Mouse (Mus musculus): ENCODE measurements around the gene Hes2. TPM values are rescaled to one million over a fixed set of nuclear protein-coding genes. Genes with fewer than 3 reads are reported as not detected.

The Hes2 gene
- total RNA-seq, 2 experiments from 2014 or later = not detected

DNA sequence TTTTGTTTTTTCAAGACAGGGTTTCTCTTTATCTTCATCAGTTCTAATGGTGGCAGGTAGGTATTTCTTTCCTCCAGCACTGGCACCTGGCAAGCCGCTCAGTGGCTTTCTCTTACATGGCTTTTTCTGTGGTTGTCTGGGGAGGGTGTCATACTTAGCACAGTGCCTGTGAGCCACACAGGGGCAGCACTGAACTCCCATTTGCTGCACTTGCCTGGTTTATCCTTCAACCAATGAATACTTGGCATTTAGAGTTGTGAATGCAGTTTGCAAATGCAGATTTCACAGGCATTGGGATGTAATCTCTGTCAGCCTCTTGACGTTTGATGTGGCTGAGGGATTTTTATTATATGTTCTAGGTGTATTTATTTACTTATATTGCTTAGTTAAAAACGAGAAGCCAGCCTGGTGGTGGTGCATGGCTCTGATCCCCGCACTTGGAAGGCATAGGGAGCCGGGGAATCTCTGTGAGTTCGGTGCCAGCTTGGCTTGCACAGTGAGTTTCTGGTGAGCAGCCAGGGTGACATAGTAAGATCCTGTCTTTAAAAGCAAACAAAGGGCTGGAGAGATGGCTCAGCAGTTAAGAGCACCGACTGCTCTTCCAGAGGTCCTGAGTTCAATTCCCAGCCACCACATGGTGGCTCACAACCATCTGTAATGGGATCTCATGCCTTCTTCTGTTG is 25.8 kb downstream of the Hes2 start:
- no peak for DNase-seq (ENCODE audit: low spot score in 2 of 2)

DNA sequence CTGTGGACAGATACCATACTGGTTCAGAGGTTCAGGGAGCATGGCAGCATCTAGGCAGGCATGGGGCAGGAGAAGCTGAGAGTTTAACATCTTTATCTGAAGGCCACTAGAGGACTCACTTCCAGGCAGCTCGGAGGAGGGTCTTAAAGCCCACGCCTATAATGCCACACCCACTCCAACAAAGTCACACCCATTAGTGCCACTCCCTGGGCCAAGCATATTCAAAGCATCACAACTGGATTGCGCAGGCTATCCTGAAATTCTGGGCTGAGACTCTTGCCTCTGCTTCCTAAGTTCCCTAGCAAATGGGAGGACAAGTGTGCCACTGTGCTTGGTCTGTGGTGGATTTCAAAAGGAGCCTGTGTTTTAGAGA is 26.5 kb downstream of the Hes2 start:
- no peak for DNase-seq (ENCODE audit: low spot score in 2 of 2)

DNA sequence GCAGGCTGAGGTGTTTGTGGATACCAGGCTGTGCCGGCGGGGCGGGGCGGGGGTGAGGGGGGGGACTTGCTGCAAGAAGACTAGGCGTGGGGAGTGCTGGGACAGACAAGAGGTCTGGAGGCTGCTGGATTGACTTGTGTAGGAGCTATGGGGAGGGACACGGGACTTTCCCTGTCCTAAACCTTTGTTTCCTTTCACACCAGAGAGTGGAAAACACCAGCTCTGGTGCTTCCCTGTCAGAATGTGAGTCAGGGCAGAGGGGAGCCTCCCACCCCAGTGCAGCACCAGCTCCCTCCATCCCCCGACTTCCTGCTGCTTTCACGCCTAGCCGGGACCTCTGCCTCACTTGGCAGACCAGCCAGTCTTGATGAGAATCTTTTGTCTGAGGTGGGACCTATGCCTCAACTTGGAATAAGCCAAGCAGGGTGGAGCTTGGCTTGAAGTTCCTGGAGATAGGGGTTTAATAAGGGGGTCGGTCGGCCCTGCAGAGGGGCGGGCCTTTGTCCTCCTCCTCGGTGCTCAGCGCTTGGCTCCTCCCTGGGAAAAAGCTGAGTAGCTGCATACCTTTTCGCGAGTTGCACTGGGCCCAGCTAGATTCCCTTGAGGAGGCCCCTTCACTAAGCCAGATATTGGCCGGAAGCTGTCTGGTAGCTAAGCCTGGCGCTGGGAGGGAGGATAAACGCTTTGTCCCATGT is 27.0 kb downstream of the Hes2 start:
- no peak for DNase-seq (ENCODE audit: low spot score in 2 of 2)

DNA sequence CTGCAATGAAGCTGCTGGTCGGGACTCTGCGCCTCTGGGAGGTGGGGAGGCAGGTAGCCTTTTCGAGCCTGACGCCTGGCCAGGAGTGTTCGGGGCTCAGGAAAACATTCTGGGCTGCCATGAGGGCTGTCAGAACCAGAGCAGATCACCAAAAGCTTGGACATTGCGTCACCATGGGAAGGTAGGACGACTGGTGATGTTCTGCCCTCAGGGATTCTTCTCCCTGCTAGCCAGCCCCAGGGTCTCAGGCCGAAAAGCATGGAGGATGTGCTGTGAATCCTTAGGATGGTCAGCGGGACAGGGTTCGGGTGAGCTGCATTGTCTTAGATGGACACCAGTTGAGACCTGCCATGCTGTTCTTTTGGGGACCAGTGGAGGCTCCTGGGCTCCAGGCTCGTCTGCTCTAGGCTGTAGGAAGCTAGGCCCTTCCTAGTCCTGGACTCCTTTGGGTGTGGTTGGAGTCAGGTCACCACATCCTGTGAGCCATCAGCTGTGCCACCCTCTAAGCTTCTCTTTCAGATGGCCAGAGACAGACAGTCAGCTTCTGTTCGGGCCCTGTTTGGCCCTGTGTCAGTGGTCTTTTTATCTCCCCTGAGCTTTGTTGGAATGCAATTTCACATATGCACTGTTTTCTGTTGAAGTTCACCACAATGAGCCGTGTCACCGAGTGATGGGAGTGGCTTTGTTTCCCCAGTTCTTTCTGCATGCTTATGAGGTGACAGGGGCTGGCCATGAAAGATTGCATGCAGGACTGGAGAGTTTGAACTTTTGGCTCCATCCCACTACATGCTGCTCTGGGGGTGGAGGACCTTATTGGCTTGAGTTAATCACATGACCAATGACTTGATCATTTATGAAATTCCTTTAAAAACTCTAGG is 27.8 kb downstream of the Hes2 start:
- DNase-seq (ENCODE audit: low spot score in 2 of 2) = no peak

DNA sequence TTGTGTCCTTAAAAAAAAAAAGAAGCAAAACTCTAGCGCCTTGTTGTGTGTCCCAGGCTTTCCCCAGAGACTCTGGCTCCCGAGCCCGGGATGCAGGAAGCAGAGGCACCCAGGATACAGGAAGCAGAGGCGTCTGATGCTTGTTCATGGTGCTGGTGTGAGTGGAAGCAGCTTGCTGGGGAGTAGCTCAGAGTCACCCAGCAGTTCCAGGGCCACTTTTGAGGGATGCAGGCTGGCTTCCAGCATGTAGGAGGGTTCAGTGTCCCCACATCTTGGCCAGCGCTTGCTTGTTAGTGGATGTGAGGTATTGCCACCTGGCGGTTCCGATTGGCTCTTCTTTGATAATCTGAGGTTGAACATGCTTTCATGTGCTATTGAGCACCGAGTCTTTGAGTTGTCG is 28.5 kb downstream of the Hes2 start:
- DNase-seq (ENCODE audit: low spot score in 2 of 2) = no peak

DNA sequence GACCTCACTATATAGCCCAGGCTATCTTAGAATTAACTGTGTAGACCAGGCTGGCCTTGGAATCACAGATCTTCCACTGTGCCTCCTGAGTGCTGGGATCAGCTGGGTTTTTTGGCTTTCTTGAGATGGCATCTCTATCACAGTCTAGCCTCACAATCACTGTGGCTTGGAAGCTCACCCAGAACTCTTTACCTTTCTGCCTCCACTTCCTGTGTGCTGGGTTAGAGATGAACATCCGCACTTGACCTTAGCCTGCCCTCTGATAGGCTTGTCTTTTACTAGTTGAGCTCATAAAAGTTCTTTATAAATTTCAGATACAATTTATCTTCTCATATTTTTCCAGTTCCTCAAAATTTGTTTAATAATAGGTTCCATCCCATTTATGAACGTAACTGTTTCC is 30.0 kb downstream of the Hes2 start:
- DNase-seq (ENCODE audit: low spot score in 2 of 2) = no peak

DNA sequence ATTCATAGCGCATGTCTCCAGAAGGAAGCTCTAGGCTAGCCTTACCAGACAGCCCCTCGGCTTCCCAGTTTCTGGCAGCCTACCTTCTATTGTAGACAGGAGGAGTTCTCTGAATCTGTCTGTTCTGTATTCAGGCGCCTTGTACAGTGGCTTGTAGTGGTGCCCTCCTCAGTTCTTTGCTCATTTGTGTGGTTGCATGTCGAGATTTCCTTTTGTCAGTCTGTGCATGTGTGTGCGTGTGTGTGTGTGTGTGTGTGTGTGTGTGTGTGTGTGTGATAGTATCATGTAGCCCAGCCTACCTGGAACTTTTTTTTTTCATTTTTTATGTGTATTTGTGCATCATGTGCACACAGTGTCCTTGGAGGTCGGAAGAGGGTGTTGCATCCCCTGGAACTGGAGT is 30.4 kb downstream of the Hes2 start:
- no peak for DNase-seq (ENCODE audit: low spot score in 2 of 2)

DNA sequence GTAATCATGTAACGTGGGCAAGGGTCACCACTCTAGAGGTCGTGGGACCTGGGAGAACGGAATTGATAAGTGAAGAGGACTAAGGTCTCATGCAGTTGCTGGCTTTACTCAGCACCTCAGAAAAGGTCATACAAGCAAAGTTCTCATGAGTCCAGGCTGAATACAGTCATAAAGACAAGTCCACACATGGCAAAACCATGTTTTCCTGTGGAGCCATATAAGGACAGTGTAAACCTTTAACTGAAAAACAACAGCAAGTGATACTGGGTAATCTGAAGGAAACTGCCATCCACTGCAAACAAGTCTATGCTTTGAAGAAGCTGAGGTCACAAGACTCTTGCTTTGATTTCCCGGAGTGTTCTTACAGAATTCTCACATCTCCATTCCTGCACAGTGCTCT is 31.0 kb downstream of the Hes2 start:
- no peak for DNase-seq (ENCODE audit: low spot score in 2 of 2)

DNA sequence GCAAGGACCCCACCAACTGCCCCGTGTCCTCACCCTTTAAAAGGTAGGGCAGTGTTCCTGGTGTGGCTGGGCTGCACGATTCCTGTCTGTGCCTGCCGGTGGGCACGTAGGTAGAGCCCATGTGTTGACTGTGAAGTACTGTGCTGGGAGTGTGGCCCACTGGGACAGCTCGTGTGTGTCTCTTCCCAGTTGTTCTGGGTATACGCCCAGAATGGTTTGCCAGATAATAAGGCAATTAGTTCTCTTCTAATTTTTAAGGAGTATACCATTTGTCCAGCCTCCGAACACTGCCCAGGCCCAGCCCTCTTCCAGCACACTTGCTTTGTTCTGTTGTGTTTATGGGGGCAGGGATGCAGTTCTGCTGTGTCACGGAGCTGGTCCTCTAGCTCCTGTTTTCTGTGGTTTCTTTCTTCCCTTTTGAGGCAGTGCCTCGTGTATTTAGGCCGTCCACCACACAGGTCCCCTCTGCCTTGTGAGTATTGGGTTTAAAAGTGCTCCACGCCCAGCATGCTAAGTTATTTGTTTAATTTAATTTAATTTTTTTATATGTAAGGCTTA is 31.5 kb downstream of the Hes2 start:
- no peak for DNase-seq (ENCODE audit: low spot score in 2 of 2)

DNA sequence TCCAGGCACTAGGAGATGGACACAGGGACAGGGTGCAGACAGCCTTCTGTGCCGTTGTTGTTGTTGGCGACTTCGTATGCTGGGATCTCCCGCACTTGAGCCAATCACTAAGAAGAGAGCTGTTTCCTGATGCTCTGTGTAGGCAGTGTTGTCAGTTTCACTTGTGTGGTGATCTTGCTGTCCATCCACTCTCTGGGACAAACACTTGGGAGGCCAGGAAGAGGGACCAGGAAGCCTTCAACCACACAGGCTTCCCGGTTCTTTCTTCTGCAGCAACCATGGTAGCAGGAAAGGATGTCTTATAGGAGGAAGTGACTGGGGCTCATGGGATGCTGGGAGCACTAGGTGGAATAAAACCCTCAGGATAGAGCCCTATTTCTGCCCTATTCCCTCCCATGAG is 32.0 kb downstream of the Hes2 start:
- no peak for DNase-seq (ENCODE audit: low spot score in 2 of 2)

DNA sequence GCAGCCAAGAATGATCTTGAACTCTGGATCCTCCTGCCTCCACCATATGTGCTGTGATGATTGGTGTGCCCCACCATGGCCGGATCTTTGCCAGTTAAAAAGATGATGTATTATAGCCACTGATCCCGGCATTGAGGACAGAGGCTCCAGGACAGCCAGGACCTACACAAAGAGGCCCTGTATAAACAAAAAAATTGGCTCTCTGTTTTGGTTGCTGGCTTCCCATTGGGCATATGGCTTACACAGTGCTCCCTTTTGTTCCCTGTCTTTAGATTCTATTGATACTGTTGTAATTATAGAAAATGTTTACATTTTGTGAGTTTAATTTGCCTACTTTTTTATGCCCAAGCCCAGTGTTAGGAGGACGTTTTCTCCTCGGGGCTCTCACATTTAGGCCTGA is 33.9 kb downstream of the Hes2 start:
- no peak for DNase-seq (ENCODE audit: low spot score in 2 of 2)

DNA sequence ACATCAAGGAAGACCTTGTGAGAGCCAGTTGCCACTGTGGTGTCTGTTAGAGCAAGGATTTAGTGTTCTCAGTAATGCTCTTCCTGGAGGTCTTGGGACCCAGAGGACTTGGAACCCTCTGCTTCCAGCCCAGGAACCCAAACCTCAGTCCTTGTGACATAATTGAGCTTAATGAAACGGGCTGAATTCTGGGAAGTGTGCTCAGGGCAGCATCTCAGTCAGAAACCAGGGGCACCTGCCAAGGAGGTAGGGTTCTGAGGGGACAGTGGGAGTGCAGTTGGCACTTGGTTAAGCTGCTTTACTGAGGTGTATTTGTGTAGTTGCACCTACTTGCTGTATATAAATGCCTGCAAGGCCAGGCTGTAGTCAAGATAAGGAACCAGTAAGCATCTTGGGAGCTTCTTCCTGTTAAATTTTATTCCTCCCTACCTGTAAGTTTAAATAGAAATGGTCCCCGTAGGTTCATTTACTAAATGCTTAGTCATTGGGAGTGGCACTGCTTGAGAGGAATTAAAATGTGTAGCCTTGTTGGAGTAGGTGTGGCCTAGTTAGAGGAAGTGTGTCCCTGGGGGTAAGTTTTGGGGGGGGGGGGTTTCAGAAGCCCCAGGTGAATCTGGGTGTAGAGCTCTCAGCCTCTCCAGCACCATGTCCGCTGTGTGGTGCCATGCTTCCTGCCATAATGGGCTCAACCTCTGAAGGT is 36.0 kb downstream of the Hes2 start:
- DNase-seq (ENCODE audit: low spot score in 2 of 2) = no peak

DNA sequence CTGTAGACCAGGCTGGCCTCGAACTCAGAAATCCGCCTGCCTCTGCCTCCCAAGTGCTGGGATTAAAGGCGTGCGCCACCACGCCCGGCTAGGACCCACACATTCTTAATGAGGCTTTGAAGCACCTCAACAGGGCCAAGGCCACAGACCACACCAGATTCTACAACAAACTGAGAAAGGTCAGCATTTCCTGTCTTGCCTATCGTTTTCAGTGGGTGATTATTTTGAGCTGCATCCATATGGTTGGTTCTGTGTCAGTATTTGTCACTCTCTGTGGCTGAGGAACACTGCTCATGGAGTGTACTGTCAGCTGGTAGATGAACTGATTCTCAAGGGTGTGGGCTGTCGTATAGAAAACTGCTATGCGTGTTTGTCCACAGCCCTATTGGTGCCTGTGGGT is 37.6 kb downstream of the Hes2 start:
- no peak for DNase-seq (ENCODE audit: low spot score in 2 of 2)

DNA sequence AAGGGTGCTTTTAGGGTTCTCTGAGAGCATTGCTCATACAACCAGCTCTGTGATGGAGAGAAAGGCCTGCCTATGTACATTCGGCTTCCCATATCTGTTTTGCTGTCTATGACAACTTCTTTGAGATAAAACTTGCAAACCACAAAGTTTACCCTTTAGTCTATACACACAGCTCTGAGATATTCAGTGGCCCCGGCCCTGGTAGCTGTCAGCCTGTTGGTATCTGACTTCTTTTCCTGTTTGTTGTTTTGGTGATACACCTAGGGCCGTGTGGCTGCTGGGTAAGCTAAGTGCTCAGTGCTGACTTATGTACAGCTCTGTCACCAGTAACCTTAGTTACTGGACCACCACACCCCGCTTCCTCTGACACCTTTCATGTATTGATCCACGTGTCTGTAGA is 38.9 kb downstream of the Hes2 start:
- DNase-seq (ENCODE audit: low spot score in 2 of 2) = no peak

DNA sequence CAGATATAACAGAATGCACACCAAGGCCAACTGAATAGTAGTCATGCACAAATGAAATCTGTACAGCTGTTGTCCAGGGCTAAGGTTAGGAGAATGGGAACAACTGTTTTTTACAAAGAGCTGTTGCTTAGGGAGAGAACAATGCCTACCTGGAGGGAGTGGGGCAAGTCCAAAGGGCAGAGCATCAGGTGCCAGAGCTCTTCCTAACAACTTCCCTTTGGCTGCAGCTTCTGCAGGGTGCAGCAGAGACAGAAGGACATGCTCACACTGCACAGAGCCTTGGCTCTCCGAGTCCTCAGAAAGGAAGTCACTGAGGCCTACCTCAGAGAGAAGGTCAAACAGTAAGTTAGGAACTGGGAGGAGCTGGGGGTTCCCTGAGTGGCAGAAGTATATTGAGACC is 41.0 kb downstream of the Hes2 start:
- no peak for DNase-seq (ENCODE audit: low spot score in 2 of 2)

DNA sequence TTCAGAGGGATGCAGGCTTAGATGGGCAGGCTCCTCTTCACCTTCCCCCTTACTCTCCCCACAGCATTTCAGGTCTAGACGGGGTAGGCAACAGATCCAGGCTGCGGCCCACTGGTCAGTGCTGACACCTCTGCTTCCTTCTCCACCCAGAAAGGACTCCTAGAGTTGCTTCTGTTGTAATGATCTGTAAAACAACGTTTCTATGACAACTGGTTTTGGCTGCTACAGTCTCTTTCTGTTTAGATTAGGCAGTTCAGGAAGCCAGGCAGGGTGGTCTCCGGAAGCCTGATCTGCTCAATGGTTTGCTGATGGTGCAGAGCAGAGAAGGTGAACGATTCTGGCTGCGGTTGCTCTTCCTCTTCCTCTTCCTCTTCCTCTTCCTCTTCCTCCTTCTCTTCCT is 42.8 kb downstream of the Hes2 start:
- no peak for DNase-seq (ENCODE audit: low spot score in 2 of 2)

DNA sequence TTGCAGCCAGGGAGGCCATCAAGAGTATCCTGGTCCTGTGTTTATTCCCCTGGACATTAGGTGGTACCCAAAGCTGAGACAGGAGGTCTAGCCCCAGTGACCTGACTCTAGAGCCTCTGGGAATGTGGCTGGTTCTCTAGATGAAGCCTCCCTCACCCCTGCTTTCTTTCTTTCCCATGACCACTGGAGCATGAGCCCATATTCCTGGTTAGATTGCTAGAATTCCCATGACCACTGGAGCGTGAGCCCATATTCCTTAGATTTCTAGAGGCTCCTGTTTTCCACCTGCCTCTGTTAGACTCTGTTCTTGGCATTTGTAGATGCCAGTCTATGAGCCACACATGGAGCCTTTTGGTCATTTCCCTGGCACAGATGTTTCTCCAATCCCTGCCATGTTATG is 43.8 kb downstream of the Hes2 start:
- no peak for DNase-seq (ENCODE audit: low spot score in 2 of 2)

DNA sequence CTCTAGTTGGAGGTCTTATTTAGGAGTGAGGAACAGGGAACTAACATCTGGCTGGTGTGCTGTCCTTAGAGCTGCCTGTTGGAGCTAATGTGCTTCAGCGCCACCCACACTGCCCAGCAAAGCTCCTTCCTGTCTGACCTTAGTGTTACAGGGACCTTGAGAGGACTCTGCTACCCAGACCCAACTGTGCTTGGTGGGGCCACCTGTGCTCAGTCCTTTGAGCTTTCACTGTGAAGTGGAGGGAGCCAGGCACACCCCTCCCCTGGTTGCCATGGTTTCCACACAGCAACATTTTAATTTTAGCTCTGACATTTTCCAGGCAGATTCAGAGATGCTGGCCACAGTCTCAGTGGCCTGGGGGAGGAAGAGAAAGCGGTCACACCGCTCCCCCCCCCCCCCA is 44.2 kb downstream of the Hes2 start:
- DNase-seq (ENCODE audit: low spot score in 2 of 2) = no peak

DNA sequence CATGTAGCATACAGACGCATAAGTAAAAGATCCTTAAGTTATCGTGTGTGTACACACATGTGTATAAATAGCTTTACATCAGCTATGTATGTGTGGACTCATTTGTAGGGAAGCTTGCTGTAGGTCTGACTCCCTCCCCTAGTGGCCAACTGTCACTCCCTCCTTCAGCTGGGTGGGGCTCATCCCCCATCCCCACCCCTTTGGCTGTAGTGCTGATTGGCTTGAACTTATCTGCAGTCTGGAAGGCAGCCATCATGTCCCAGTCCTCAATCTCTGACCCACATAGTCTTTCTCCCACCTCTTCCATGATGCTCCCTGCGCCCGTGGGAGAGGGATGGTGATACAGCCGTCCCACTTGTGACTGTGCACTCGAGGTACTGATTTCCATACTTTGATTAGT is 46.0 kb downstream of the Hes2 start:
- no peak for DNase-seq (ENCODE audit: low spot score in 2 of 2)

DNA sequence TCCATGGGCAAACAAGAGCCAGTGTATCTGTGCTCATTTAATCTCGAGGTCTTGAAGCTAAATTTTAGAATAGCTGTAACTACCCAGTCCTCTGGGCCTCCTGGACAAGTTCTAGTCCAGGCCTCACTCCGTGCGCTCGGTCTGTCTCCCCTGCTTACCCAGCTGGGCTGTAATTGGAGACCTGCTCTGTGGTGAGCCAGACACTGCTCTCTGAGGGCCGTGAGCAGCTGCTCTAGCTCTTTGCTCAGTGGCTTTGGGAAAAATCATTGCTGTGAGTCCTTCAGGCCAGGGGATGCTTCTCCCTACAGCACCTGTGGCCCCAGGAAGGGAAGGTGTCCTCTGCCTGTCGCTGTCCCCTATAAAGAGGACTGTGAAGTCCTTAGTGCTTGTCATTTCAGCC is 47.5 kb downstream of the Hes2 start:
- DNase-seq (ENCODE audit: low spot score in 2 of 2) = no peak

DNA sequence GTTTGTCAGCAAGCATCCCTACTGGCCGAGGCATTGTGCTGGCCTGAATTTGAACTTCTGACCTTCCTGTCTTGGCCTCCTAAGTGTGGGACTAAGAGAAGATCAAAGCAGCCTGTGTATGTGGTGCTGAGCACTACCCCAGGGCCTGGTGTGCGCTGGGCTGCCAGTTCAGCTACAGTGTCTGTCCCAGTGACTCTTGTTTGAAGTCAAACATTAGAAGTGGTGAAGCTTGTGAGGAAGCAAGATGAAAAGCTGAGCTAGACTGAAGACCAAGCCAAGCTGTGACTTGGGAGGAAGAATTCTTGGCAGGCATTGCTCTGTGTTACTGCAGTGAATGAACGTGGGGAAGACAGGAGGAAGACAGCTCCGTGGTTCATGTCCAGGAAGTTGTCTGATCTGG is 51.0 kb downstream of the Hes2 start:
- no peak for DNase-seq (ENCODE audit: low spot score in 2 of 2)
